ENCODE assay signal across 24 mouse cellular contexts in the genomic region with DNA sequence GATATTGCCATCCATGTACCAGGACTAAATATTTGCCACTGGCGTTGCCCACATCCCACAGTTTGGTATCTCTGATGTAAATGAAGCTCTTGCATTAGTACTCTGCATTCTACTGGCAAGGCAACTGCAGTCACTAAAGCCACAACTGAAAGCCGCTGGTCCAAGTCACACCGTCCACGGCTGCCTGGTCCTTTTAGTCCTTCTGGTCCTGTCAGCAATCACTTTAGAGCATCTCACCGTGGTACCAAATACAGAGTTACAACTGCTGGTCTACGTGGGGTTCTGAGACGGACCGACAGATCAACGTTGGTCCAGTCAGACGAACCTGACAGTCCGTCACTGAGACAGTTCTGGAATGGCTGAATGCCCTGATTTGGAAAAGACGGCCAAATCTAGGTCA. TPM values are rescaled to one million over a fixed set of nuclear protein-coding genes. Genes with fewer than 3 reads are reported as not detected.
DNase-seq lines count a peak whose midpoint lies in the region; ATAC-seq and TF ChIP-seq lines count a peak whose summit lies in the region.
"Had no signal": no experiment of that assay in that cellular context is flagged by ENCODE, and none has a peak within 500 bp of the region (broad histone marks: within the 10 kb centered on the region; RNA-seq: fewer than 3 reads in every experiment).

No protein-coding gene starts in this region.

- no peaks in the 10 kb centered on the region for H3K79me2 ChIP-seq in heart, adult 2 months (replicated peaks; ENCODE audit: control insufficient read depth, insufficient read depth, low read length)

- H3K9ac ChIP-seq in heart, adult 2 months (ENCODE audit: low read depth, low read length): no peak overlapping the region
- no peak overlapping the region for H3K9ac ChIP-seq in intestine, embryonic 14.5 days (ENCODE audit: low read length)
- no peak overlapping the region for H3K9ac ChIP-seq in intestine, embryonic 16.5 days (ENCODE audit: low read depth, low read length)
- H3K9ac ChIP-seq in midbrain, embryonic 11.5 days (ENCODE audit: low read length): no peak overlapping the region
- H3K9ac ChIP-seq in midbrain, embryonic 16.5 days (ENCODE audit: low read depth, low read length): no peak overlapping the region

- no peak for TF ChIP-seq POLR2A in heart, adult 2 months (IDR thresholded peaks at IDR 0.05; ENCODE audit: insufficient read depth, low read depth, low read length)

- no peak for TF ChIP-seq EP300 in heart, adult 2 months (IDR thresholded peaks at IDR 0.05; ENCODE audit: insufficient read depth, low read depth, low read length)

- H3K27ac ChIP-seq in heart, adult 2 months: no peak overlapping the region
- no peak overlapping the region for H3K27ac ChIP-seq in intestine, embryonic 14.5 days (ENCODE audit: low read depth)
- H3K27ac ChIP-seq in intestine, embryonic 16.5 days (ENCODE audit: low read length): no peak overlapping the region
- no peak overlapping the region for H3K27ac ChIP-seq in midbrain, embryonic 11.5 days (ENCODE audit: low read depth, low read length)
- no peak overlapping the region for H3K27ac ChIP-seq in midbrain, embryonic 16.5 days (ENCODE audit: low read length)

- H3K4me3 ChIP-seq in heart, adult 2 months: no peak overlapping the region
- no peak overlapping the region for H3K4me3 ChIP-seq in intestine, embryonic 14.5 days (ENCODE audit: low read depth, low read length)
- no peak overlapping the region for H3K4me3 ChIP-seq in intestine, embryonic 16.5 days (ENCODE audit: low read length)
- no peak overlapping the region for H3K4me3 ChIP-seq in midbrain, embryonic 11.5 days (ENCODE audit: low read depth, low read length)
- no peak overlapping the region for H3K4me3 ChIP-seq in midbrain, embryonic 16.5 days (ENCODE audit: low read depth, low read length)

- peak; percentile 69 for DNase-seq in heart, adult 11 months
- DNase-seq in heart, adult 2 months: no peak
- peak; percentile 48 for DNase-seq in intestine, embryonic 14.5 days (ENCODE audit: low spot score)
- DNase-seq in midbrain, embryonic 11.5 days (ENCODE audit: low spot score, missing footprints): peak; percentile 79
- DNase-seq: adrenal gland, adult 2 months; adrenal gland, adult 8-10 months; adrenal gland, postnatal 10 days; adrenal gland, postnatal 14 days; adrenal gland, postnatal 25 days; adrenal gland, postnatal 36 days; B cell, adult 2 months; cerebellum, adult 11 months; cerebellum, adult 11-12 months; cerebellum, adult 18-20 months had no signal

- peaks cover 2% of the 10 kb centered on the region for H3K36me3 ChIP-seq in heart, adult 2 months (ENCODE audit: control insufficient read depth, insufficient read depth, low read length)
- peaks cover 72% of the 10 kb centered on the region for H3K36me3 ChIP-seq in intestine, embryonic 14.5 days (ENCODE audit: control insufficient read depth, insufficient read depth, low read length)
- H3K36me3 ChIP-seq in intestine, embryonic 16.5 days (ENCODE audit: control insufficient read depth, insufficient read depth, low read length): peaks cover 15% of the 10 kb centered on the region; the same call in 1 of the 2 replicates
- H3K36me3 ChIP-seq in midbrain, embryonic 11.5 days (ENCODE audit: control insufficient read depth, insufficient read depth, low read length): peaks cover 22% of the 10 kb centered on the region
- peaks cover 39% of the 10 kb centered on the region for H3K36me3 ChIP-seq in midbrain, embryonic 16.5 days (ENCODE audit: control insufficient read depth, insufficient read depth, low read length)

- no peak overlapping the region for H3K4me2 ChIP-seq in intestine, embryonic 14.5 days (ENCODE audit: low read length)
- H3K4me2 ChIP-seq in intestine, embryonic 16.5 days (ENCODE audit: low read depth, low read length): no peak overlapping the region
- no peak overlapping the region for H3K4me2 ChIP-seq in midbrain, embryonic 11.5 days
- H3K4me2 ChIP-seq in midbrain, embryonic 16.5 days (ENCODE audit: low read length): no peak overlapping the region

- WGBS in heart, adult 2 months: 92% methylated on average over 12 of the region's 12 CpGs
- WGBS in intestine, embryonic 14.5 days: 95% methylated on average over 12 of the region's 12 CpGs
- 95% methylated on average over 12 of the region's 12 CpGs for WGBS in intestine, embryonic 16.5 days
- 96% methylated on average over 12 of the region's 12 CpGs for WGBS in midbrain, embryonic 11.5 days
- WGBS in midbrain, embryonic 16.5 days: 95% methylated on average over 12 of the region's 12 CpGs

- ATAC-seq in intestine, embryonic 14.5 days (replicated peaks; ENCODE audit: low FRiP score, low TSS enrichment, low read depth): no peak
- ATAC-seq in intestine, embryonic 16.5 days: no peak
- ATAC-seq in midbrain, embryonic 11.5 days (ENCODE audit: low FRiP score): no peak
- no peak for ATAC-seq in midbrain, embryonic 16.5 days
- ATAC-seq: activated CD4-positive, CD25-positive, alpha-beta regulatory T cell, adult 4 months; CD4-positive, CD25-positive, alpha-beta regulatory T cell, adult 4 months; Patski had no signal

- no peak for TF ChIP-seq CTCF in heart, adult 2 months (IDR thresholded peaks at IDR 0.05)

- intact Hi-C loops in heart, adult 2 months (cut with DNase I): no loop called here

- no peaks in the 10 kb centered on the region for H3K4me1 ChIP-seq in heart, adult 2 months (ENCODE audit: control insufficient read depth, insufficient read depth, low read length)
- H3K4me1 ChIP-seq in intestine, embryonic 14.5 days (replicated peaks; ENCODE audit: control insufficient read depth, insufficient read depth, low read length): no peaks in the 10 kb centered on the region
- no peaks in the 10 kb centered on the region for H3K4me1 ChIP-seq in intestine, embryonic 16.5 days (ENCODE audit: control insufficient read depth, insufficient read depth, low read length)
- H3K4me1 ChIP-seq in midbrain, embryonic 11.5 days (ENCODE audit: control insufficient read depth, insufficient read depth, low read length): no peaks in the 10 kb centered on the region
- no peaks in the 10 kb centered on the region for H3K4me1 ChIP-seq in midbrain, embryonic 16.5 days (ENCODE audit: control insufficient read depth, insufficient read depth, low read length)

- H3K27me3 ChIP-seq in heart, adult 2 months (ENCODE audit: control insufficient read depth, insufficient read depth, low read length): no peaks in the 10 kb centered on the region
- H3K27me3 ChIP-seq in intestine, embryonic 14.5 days (replicated peaks; ENCODE audit: control insufficient read depth, insufficient read depth, low read length): no peaks in the 10 kb centered on the region
- no peaks in the 10 kb centered on the region for H3K27me3 ChIP-seq in intestine, embryonic 16.5 days (replicated peaks; ENCODE audit: control insufficient read depth, insufficient read depth, low read length)
- no peaks in the 10 kb centered on the region for H3K27me3 ChIP-seq in midbrain, embryonic 11.5 days (ENCODE audit: control insufficient read depth, insufficient read depth, low read length)
- no peaks in the 10 kb centered on the region for H3K27me3 ChIP-seq in midbrain, embryonic 16.5 days (ENCODE audit: control insufficient read depth, insufficient read depth, low read depth, low read length)
- H3K27me3 ChIP-seq: CH12.LX, Patski had no signal

- H3K9me3 ChIP-seq in intestine, embryonic 14.5 days (ENCODE audit: control insufficient read depth, low read length): no peaks in the 10 kb centered on the region
- no peaks in the 10 kb centered on the region for H3K9me3 ChIP-seq in intestine, embryonic 16.5 days (ENCODE audit: control insufficient read depth, low read length)
- no peaks in the 10 kb centered on the region for H3K9me3 ChIP-seq in midbrain, embryonic 11.5 days (ENCODE audit: control insufficient read depth, low read length)
- H3K9me3 ChIP-seq in midbrain, embryonic 16.5 days (replicated peaks; ENCODE audit: control insufficient read depth, low read length, poor library complexity, severe bottlenecking): no peaks in the 10 kb centered on the region
- H3K9me3 ChIP-seq: G1E had no signal

RNA-seq across cellular contexts. Expression of a gene that starts 20.5 kb away (rescaled TPM):
- total RNA-seq in heart, adult 2 months (2021): not detected
- not detected in 2 replicates for polyA plus RNA-seq in heart, adult 2 months (2012; rRNA removed)
- not detected in 2 replicates for polyA plus RNA-seq in intestine, embryonic 14.5 days (2014; fragmentation: Nextera tagmentation; extraction: Ambion mirVana)
- not detected in 2 replicates for polyA plus RNA-seq in intestine, embryonic 16.5 days (2015; fragmentation: Nextera tagmentation; extraction: Ambion mirVana)
- 0.25 and 0.27 TPM in 2 replicates for polyA plus RNA-seq in midbrain, embryonic 11.5 days (2014; fragmentation: Nextera tagmentation; extraction: Ambion mirVana)
- 0.44 and 0.48 TPM in 2 replicates for polyA plus RNA-seq in midbrain, embryonic 16.5 days (2015; fragmentation: Nextera tagmentation; extraction: Ambion mirVana)
- total RNA-seq: ES-E14, G1E, MEL had no signal
- polyA plus RNA-seq: activated CD4-positive, CD25-positive, alpha-beta regulatory T cell, adult 4 months; adrenal gland, adult 2 months; C2C12; CD4-positive, CD25-positive, alpha-beta regulatory T cell, adult 4 months; G1E had no signal

RNA-seq across cellular contexts. Expression of a gene that starts 44.2 kb away (rescaled TPM):
- 10 to 100 TPM; 14.6 to 16.1 TPM for total RNA-seq in heart, adult 2 months (2021)
- polyA plus RNA-seq in heart, adult 2 months (2012; rRNA removed): 6.8 and 12.0 TPM in 2 replicates
- 49.8 and 50.0 TPM in 2 replicates for polyA plus RNA-seq in intestine, embryonic 14.5 days (2014; fragmentation: Nextera tagmentation; extraction: Ambion mirVana)
- 31.1 and 31.3 TPM in 2 replicates for polyA plus RNA-seq in intestine, embryonic 16.5 days (2015; fragmentation: Nextera tagmentation; extraction: Ambion mirVana)
- polyA plus RNA-seq in midbrain, embryonic 11.5 days (2014; fragmentation: Nextera tagmentation; extraction: Ambion mirVana): 63.5 and 69.3 TPM in 2 replicates
- polyA plus RNA-seq in midbrain, embryonic 16.5 days (2015; fragmentation: Nextera tagmentation; extraction: Ambion mirVana): 44.5 and 46.7 TPM in 2 replicates

RNA-seq across cellular contexts. Expression of a gene that starts 50.8 kb away (rescaled TPM):
- total RNA-seq in heart, adult 2 months (2021): 10 to 100 TPM; 22.6 to 24.5 TPM
- polyA plus RNA-seq in heart, adult 2 months (2012; rRNA removed): 4.0 and 9.0 TPM in 2 replicates
- 5.5 and 5.7 TPM in 2 replicates for polyA plus RNA-seq in intestine, embryonic 14.5 days (2014; fragmentation: Nextera tagmentation; extraction: Ambion mirVana)
- polyA plus RNA-seq in intestine, embryonic 16.5 days (2015; fragmentation: Nextera tagmentation; extraction: Ambion mirVana): 3.1 and 3.9 TPM in 2 replicates
- 7.0 and 8.1 TPM in 2 replicates for polyA plus RNA-seq in midbrain, embryonic 11.5 days (2014; fragmentation: Nextera tagmentation; extraction: Ambion mirVana)
- polyA plus RNA-seq in midbrain, embryonic 16.5 days (2015; fragmentation: Nextera tagmentation; extraction: Ambion mirVana): 12.3 and 13.4 TPM in 2 replicates

Comparison
In these comparisons a context has a peak if more than half of its experiments do, and no peak if none do; other contexts are left out.
1. DNase-seq: peak in heart, adult 11 months (single experiment), intestine, embryonic 14.5 days (single experiment) and midbrain, embryonic 11.5 days (single experiment); none in heart, adult 2 months (0 of 2).